Mouse (Mus musculus): ENCODE data around the gene Ppfibp1. TPM values are rescaled to one million over a fixed set of nuclear protein-coding genes. Genes with fewer than 3 reads are reported as not detected.
A peak's percentile ranks its signal among the peaks of the same experiment; 100 is the strongest.

Ppfibp1 gene
- polyA plus RNA-seq, 1 experiment from 2014 or later, result 45.7 TPM

DNA sequence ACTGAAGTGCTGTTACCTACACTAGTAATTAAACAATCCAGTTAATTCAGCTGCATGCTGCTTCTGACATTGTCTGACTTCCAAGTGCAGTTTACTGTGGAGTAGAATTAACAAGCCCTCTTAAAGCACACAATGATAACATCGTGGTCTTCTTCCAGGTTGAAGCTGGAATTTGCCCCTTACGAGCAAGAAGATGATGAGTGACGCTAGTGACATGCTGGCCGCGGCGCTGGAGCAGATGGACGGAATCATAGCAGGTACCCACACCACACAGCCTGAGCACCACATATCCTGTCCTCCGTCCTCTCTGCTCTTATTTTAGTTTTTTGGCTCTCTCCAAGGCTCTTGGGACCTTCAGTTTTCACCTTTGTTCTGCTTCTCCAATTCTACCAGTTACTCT is 88.2 kb downstream of the Ppfibp1 start:
- ATAC-seq (replicated peaks; ENCODE audit: insufficient number of reproducible peaks, low FRiP score, low TSS enrichment, low read depth), result no peak
- no peak overlapping the region for H3K4me3 ChIP-seq (ENCODE audit: low read depth, low read length)
- no peaks in the 10 kb centered on the region for H3K36me3 ChIP-seq (replicated peaks; ENCODE audit: control insufficient read depth, insufficient read depth, low read depth, low read length)
- 79% methylated on average over 8 of the region's 8 CpGs for WGBS
- H3K27ac ChIP-seq (replicated peaks; ENCODE audit: low read depth, low read length), result no peak overlapping the region
- H3K27me3 ChIP-seq (ENCODE audit: control insufficient read depth, insufficient read depth, low read length), result no peaks in the 10 kb centered on the region
- DNase-seq (ENCODE audit: low spot score), result no peak
- no peaks in the 10 kb centered on the region for H3K9me3 ChIP-seq (replicated peaks; ENCODE audit: control insufficient read depth, low read length)
- H3K9ac ChIP-seq (replicated peaks; ENCODE audit: low read length), result no peak overlapping the region
- H3K4me1 ChIP-seq (ENCODE audit: control insufficient read depth, insufficient read depth, low read length), result no peaks in the 10 kb centered on the region
- H3K4me2 ChIP-seq (ENCODE audit: low read depth, low read length), result no peak overlapping the region

- Histone ChIP-seq H3K9me3 (replicated peaks; ENCODE audit: control insufficient read depth, low read length) (no peaks in the 10 kb centered on the region), H3K4me1 (ENCODE audit: control insufficient read depth, insufficient read depth, low read length) (no peaks in the 10 kb centered on the region), H3K27ac (replicated peaks; ENCODE audit: low read depth, low read length) (no peak overlapping the region), H3K27me3 (ENCODE audit: control insufficient read depth, insufficient read depth, low read length) (no peaks in the 10 kb centered on the region), H3K36me3 (replicated peaks; ENCODE audit: control insufficient read depth, insufficient read depth, low read depth, low read length) (no peaks in the 10 kb centered on the region), H3K9ac (replicated peaks; ENCODE audit: low read length) (no peak overlapping the region), H3K4me2 (ENCODE audit: low read depth, low read length) (no peak overlapping the region), H3K4me3 (ENCODE audit: low read depth, low read length) (no peak overlapping the region)
- DNase-seq (ENCODE audit: low spot score) (peak; percentile 45), ATAC-seq (replicated peaks; ENCODE audit: insufficient number of reproducible peaks, low FRiP score, low TSS enrichment, low read depth) (no peak)
- WGBS, result 62% methylated on average over 5 of the region's 5 CpGs
Measured at GRCm38 (mm10) chr6:146978691-146979114, 90.4 kb downstream of the Ppfibp1 start.

- DNase-seq (ENCODE audit: low spot score), result no peak
- Histone ChIP-seq H3K27ac (replicated peaks; ENCODE audit: low read depth, low read length) (no peak overlapping the region), H3K4me1 (ENCODE audit: control insufficient read depth, insufficient read depth, low read length) (no peaks in the 10 kb centered on the region), H3K36me3 (replicated peaks; ENCODE audit: control insufficient read depth, insufficient read depth, low read depth, low read length) (no peaks in the 10 kb centered on the region), H3K4me2 (ENCODE audit: low read depth, low read length) (no peak overlapping the region), H3K27me3 (ENCODE audit: control insufficient read depth, insufficient read depth, low read length) (no peaks in the 10 kb centered on the region), H3K4me3 (ENCODE audit: low read depth, low read length) (no peak overlapping the region), H3K9ac (replicated peaks; ENCODE audit: low read length) (no peak overlapping the region), H3K9me3 (replicated peaks; ENCODE audit: control insufficient read depth, low read length) (no peaks in the 10 kb centered on the region)
- no peak for ATAC-seq (replicated peaks; ENCODE audit: insufficient number of reproducible peaks, low FRiP score, low TSS enrichment, low read depth)
- 35% methylated on average over 1 of the region's 1 CpGs for WGBS
Measured at GRCm38 (mm10) chr6:146979115-146979744, 90.9 kb downstream of the Ppfibp1 start.

GRCm38 (mm10) chr6:146979953-146980352 is 91.7 kb downstream of the Ppfibp1 start:
- H3K4me1 ChIP-seq (ENCODE audit: control insufficient read depth, insufficient read depth, low read length), result no peaks in the 10 kb centered on the region
- no peak overlapping the region for H3K9ac ChIP-seq (replicated peaks; ENCODE audit: low read length)
- H3K36me3 ChIP-seq (replicated peaks; ENCODE audit: control insufficient read depth, insufficient read depth, low read depth, low read length), result no peaks in the 10 kb centered on the region
- 37% methylated on average over 3 of the region's 3 CpGs for WGBS
- no peak overlapping the region for H3K4me3 ChIP-seq (ENCODE audit: low read depth, low read length)
- no peak overlapping the region for H3K4me2 ChIP-seq (ENCODE audit: low read depth, low read length)
- H3K27me3 ChIP-seq (ENCODE audit: control insufficient read depth, insufficient read depth, low read length), result no peaks in the 10 kb centered on the region
- DNase-seq (ENCODE audit: low spot score) (no peak), ATAC-seq (replicated peaks; ENCODE audit: insufficient number of reproducible peaks, low FRiP score, low TSS enrichment, low read depth) (no peak)
- no peaks in the 10 kb centered on the region for H3K9me3 ChIP-seq (replicated peaks; ENCODE audit: control insufficient read depth, low read length)
- H3K27ac ChIP-seq (replicated peaks; ENCODE audit: low read depth, low read length), result no peak overlapping the region

- Histone ChIP-seq H3K27me3 (ENCODE audit: control insufficient read depth, insufficient read depth, low read length) (no peaks in the 10 kb centered on the region), H3K9ac (replicated peaks; ENCODE audit: low read length) (no peak overlapping the region), H3K4me1 (ENCODE audit: control insufficient read depth, insufficient read depth, low read length) (no peaks in the 10 kb centered on the region), H3K4me3 (ENCODE audit: low read depth, low read length) (no peak overlapping the region), H3K4me2 (ENCODE audit: low read depth, low read length) (no peak overlapping the region), H3K9me3 (replicated peaks; ENCODE audit: control insufficient read depth, low read length) (no peaks in the 10 kb centered on the region), H3K27ac (replicated peaks; ENCODE audit: low read depth, low read length) (no peak overlapping the region), H3K36me3 (replicated peaks; ENCODE audit: control insufficient read depth, insufficient read depth, low read depth, low read length) (no peaks in the 10 kb centered on the region)
- WGBS, result 47% methylated on average over 1 of the region's 1 CpGs
- DNase-seq (ENCODE audit: low spot score) (no peak), ATAC-seq (replicated peaks; ENCODE audit: insufficient number of reproducible peaks, low FRiP score, low TSS enrichment, low read depth) (no peak)
Measured at GRCm38 (mm10) chr6:146981249-146981835, 93.1 kb downstream of the Ppfibp1 start.

GRCm38 (mm10) chr6:146984569-146984968 is 96.3 kb downstream of the Ppfibp1 start:
- WGBS, result 62% methylated on average over 3 of the region's 3 CpGs
- no peak for ATAC-seq (replicated peaks; ENCODE audit: insufficient number of reproducible peaks, low FRiP score, low TSS enrichment, low read depth)
- no peaks in the 10 kb centered on the region for H3K4me1 ChIP-seq (ENCODE audit: control insufficient read depth, insufficient read depth, low read length)
- no peaks in the 10 kb centered on the region for H3K27me3 ChIP-seq (ENCODE audit: control insufficient read depth, insufficient read depth, low read length)
- no peaks in the 10 kb centered on the region for H3K9me3 ChIP-seq (replicated peaks; ENCODE audit: control insufficient read depth, low read length)
- no peak overlapping the region for H3K4me3 ChIP-seq (ENCODE audit: low read depth, low read length)
- H3K4me2 ChIP-seq (ENCODE audit: low read depth, low read length), result no peak overlapping the region
- H3K36me3 ChIP-seq (replicated peaks; ENCODE audit: control insufficient read depth, insufficient read depth, low read depth, low read length), result no peaks in the 10 kb centered on the region
- no peak overlapping the region for H3K9ac ChIP-seq (replicated peaks; ENCODE audit: low read length)
- no peak for DNase-seq (ENCODE audit: low spot score)
- no peak overlapping the region for H3K27ac ChIP-seq (replicated peaks; ENCODE audit: low read depth, low read length)

- no peak overlapping the region for H3K27ac ChIP-seq (replicated peaks; ENCODE audit: low read depth, low read length)
- H3K4me2 ChIP-seq (ENCODE audit: low read depth, low read length), result no peak overlapping the region
- no peaks in the 10 kb centered on the region for H3K27me3 ChIP-seq (ENCODE audit: control insufficient read depth, insufficient read depth, low read length)
- no peak overlapping the region for H3K9ac ChIP-seq (replicated peaks; ENCODE audit: low read length)
- DNase-seq (ENCODE audit: low spot score), result peak; percentile 81
- 47% methylated on average over 5 of the region's 5 CpGs for WGBS
- H3K4me3 ChIP-seq (ENCODE audit: low read depth, low read length), result no peak overlapping the region
- H3K36me3 ChIP-seq (replicated peaks; ENCODE audit: control insufficient read depth, insufficient read depth, low read depth, low read length), result no peaks in the 10 kb centered on the region
- H3K4me1 ChIP-seq (ENCODE audit: control insufficient read depth, insufficient read depth, low read length), result no peaks in the 10 kb centered on the region
- ATAC-seq (replicated peaks; ENCODE audit: insufficient number of reproducible peaks, low FRiP score, low TSS enrichment, low read depth), result no peak
- H3K9me3 ChIP-seq (replicated peaks; ENCODE audit: control insufficient read depth, low read length), result no peaks in the 10 kb centered on the region
Measured at GRCm38 (mm10) chr6:146994236-146994635, 105.9 kb downstream of the Ppfibp1 start.

DNA sequence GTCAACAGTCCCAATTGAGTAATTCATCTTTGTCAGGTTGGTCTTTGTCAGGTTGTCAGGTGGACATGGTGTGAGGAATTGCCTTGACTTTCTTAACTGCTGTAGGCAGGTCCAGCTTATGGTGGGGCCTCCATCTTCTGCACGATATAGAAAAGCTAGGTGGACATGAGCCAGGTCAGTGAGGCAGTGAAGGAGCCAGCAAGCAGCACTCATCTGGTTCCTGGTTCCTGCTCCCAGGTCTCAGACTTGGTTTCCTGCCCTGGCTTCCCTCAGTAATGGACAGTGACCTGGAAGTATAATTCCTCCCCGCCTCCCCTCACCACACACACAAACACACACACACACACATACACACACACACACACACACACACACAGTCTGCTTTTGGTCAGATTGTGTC is 107.1 kb downstream of the Ppfibp1 start:
- Histone ChIP-seq H3K4me3 (ENCODE audit: low read depth, low read length) (no peak overlapping the region), H3K27me3 (ENCODE audit: control insufficient read depth, insufficient read depth, low read length) (no peaks in the 10 kb centered on the region), H3K27ac (replicated peaks; ENCODE audit: low read depth, low read length) (no peak overlapping the region), H3K4me1 (ENCODE audit: control insufficient read depth, insufficient read depth, low read length) (no peaks in the 10 kb centered on the region), H3K9ac (replicated peaks; ENCODE audit: low read length) (no peak overlapping the region), H3K9me3 (replicated peaks; ENCODE audit: control insufficient read depth, low read length) (no peaks in the 10 kb centered on the region), H3K4me2 (ENCODE audit: low read depth, low read length) (no peak overlapping the region), H3K36me3 (replicated peaks; ENCODE audit: control insufficient read depth, insufficient read depth, low read depth, low read length) (no peaks in the 10 kb centered on the region)
- ATAC-seq (replicated peaks; ENCODE audit: insufficient number of reproducible peaks, low FRiP score, low TSS enrichment, low read depth) (no peak), DNase-seq (ENCODE audit: low spot score) (no peak)
- 86% methylated on average over 2 of the region's 2 CpGs for WGBS
